Mouse (Mus musculus) lung, postnatal 14 days (tissue): Measurements from ENCODE around the gene Zwilch.
"Not testable (repeated sequence)": the region's sequence is repeated elsewhere in the genome, so short reads cannot be mapped to it uniquely, and the experiment has no call there.

Source experiments
- DNase-seq: peaks from one replicate; pipeline ENCODE4 v3.0.0; 2021

Zwilch gene

DNA sequence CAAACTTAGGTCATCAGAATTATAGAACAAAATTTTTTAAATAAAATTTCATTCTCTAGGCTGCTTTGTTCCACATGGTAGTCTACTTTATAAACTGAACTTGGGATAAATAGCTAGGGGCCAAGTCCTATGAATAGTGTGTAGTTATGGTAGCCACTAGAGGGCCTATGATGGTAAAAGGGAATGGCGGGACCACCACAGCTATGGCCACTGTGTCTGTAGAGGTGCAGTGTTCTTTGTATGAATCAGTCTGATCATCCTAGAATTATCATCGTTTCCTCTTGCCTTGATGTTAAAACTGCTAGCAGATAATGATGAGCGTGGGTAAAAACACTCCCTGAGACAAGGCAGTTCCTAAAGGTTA, 5.7 kb upstream of the Zwilch start:
- DNase-seq, result no peak

DNA sequence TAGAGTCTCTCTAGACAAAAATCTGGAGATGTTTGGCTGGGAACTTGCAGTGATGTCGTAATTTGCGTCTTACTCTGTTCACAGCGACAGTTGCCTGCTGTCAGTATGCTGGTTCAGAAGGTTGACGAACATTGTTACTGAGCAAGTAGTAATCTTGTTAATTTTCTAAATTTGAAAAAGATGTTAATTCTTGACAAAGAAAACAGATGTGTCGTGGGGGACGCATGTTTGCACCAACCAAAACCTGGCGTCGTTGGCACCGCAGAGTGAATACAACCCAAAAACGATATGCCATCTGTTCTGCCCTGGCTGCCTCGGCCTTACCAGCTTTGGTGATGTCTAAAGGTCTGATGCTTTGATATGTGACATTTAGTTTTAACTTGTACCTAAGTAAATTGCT, 2.5 kb upstream of the Zwilch start:
- DNase-seq, result no peak

DNA sequence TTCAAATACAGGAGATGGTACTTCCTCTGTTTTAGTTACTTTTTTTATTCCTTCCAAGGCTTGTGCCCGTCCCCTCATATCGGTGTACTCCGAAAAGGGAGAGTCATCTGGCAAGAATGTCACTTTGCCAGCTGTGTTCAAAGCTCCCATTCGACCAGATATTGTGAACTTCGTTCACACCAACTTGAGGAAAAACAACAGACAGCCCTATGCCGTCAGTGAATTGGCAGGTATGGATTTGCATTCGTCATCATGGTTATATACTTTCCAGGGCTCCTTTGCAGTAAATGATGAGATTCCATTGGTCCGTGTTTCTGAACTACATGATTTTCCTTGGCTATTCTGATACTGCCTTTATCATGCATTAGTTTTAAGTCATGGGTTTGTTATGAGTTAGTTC, 1.9 kb upstream of the Zwilch start:
- DNase-seq, result no peak

- no peak for DNase-seq
These were observed 1.4 kb upstream of the Zwilch start for GRCm38 (mm10) chr9:64174341-64174740.

GRCm38 (mm10) chr9:64173666-64174220, 839 bp upstream of the Zwilch start:
- no peak for DNase-seq

- DNase-seq, result no peak
These were observed 624 bp downstream of the Zwilch start for GRCm38 (mm10) chr9:64172145-64172815.

- not testable (repeated sequence) for DNase-seq
These were observed 2.9 kb downstream of the Zwilch start for GRCm38 (mm10) chr9:64169967-64170366.

GRCm38 (mm10) chr9:64160471-64160870, 12.4 kb downstream of the Zwilch start:
- no peak for DNase-seq

- no peak for DNase-seq
These were observed 16.3 kb downstream of the Zwilch start for GRCm38 (mm10) chr9:64156641-64157040.

DNA sequence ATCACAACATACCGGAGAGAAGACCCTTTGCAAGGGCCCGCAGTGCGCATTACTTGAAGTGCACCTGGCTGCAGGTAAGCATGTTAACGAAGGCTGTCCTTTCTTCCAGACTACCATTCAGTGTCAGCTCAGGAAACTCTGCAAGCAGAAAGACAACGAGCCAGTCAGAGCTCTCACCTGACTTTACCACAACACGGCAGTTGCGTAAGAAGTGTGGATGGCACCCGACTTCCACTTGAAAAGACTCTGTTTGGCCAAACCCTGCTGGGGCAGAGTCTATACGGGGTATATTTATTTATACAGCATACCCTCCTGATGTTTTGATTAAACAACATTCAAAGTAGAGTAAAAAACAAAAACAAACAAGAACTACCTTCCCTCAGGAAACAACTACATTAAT, 33.0 kb downstream of the Zwilch start:
- DNase-seq, result no peak

GRCm38 (mm10) chr9:64138896-64139295, 34.0 kb downstream of the Zwilch start:
- peak; percentile 66 for DNase-seq

DNA sequence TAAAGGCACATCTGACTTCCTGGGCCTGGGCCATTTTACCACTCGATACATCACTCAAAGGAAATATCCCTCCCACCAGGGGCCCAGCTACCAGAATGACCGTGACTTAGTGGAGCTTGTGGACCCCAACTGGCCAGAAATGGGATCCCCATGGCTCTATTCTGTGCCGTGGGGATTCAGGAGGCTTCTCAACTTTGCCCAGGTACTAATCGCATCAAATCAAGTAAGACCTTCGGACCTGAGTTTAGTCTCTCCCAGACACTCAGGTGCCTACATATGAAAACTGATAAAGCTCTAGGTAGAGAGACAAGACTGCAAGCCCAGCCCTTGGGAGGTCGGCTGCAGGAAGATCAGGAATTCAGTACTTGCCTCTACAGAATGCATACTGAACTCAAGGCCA, 41.3 kb downstream of the Zwilch start:
- DNase-seq, result no peak

- no peak for DNase-seq
These were observed 46.8 kb downstream of the Zwilch start for GRCm38 (mm10) chr9:64126121-64126520.

- no peak for DNase-seq
These were observed 47.6 kb downstream of the Zwilch start for GRCm38 (mm10) chr9:64125307-64125706.

DNA sequence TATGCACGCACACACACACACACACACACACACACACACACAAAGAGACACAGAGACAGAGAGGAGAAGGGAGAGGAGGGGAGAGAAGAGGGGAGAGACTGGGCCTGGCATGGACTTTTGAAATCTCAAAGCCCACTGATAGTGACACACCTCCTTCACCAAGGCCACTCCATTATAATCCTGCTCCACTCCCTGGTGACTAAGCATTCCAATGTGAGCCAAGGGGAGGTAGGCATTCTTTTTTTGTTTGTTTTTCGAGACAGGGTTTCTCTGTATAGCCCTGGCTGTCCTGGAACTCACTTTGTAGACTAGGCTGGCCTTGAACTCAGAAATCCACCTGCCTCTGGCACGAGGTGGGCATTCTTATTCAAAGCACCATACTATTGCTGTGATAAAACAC, 48.1 kb downstream of the Zwilch start:
- not testable (repeated sequence) for DNase-seq

DNA sequence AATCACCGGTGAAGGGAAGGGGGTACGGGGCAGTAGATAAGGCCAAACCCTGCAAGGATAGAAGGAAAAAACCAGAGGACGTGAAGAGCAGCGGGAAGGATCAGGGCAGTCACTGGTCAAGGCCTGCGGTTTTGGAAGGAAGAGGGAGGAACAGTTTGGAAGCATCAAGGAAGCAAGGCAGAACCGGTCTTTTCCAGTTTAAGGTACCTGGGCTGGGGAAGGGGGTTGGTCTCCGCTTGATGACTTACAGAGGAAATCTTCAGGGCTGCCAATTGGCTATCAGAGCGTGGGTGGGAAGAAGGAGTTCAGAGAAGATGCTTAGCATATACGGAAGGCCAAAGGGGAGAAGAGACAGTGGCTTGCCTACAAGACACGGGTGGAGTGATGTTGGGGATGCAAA, 50.3 kb downstream of the Zwilch start:
- DNase-seq, result no peak

DNA sequence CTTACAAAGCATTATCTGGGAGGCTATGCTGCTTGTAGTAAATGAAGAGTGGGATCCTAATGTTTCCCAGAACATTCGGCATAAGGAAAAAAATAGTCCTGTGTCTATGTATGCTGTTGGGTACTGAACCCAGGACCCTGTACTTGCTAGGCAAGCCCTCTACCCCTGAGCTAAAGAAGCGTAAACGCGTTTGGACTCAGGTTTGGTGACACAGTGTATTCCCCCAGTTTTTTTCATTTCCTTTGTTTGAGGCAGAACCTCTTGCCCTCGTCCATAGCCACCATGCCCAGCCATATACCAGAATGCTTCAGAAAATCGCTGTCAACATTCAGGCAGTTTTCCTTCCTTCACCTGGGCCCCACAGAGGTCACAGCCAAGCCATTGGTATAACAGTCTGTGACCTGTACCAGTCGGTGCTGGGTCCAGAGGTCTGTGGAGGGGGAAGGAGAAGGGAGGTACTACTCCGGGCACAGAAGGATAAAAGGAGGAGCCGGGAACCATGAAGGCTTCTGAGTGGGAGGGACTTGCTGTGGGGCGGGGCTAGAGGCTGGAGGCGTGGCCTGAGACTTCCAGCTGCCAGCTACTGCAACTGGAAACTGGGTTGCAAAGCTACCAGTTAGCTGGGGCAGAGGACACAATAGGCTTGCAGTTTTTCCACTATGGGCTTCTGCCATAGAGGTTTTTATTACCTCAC, 52.2 kb downstream of the Zwilch start:
- no peak for DNase-seq

GRCm38 (mm10) chr9:64119898-64120297, 53.0 kb downstream of the Zwilch start:
- peak; percentile 56 for DNase-seq

DNA sequence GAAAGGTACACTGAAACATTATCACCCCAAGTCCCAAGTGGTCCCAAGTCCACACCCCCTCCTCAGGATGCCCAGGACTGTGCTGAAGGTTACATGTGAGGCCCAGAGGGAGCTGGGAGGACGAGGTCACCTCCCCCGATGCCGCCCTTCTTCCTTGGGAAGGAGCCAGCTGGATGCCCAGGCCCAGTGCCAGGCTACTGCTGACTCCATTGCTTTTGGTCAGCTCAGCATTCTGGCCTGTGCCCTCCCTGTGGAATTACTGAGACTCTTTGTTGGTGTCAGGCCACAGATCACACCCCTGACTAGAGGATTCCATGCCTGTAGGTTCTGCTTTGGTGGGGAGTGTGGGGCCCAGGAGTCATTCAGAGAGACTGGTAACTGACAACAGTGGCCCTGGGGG, 56.0 kb downstream of the Zwilch start, which contains the start of gene Lctl:
Gene Lctl (plus strand): TSS at position 272 of the 400 bp plus-strand sequence.
- DNase-seq, result no peak

- DNase-seq, result no peak
These were observed 57.1 kb downstream of the Zwilch start for GRCm38 (mm10) chr9:64115756-64116155.

GRCm38 (mm10) chr9:64114646-64115045, 58.3 kb downstream of the Zwilch start:
- no peak for DNase-seq

DNA sequence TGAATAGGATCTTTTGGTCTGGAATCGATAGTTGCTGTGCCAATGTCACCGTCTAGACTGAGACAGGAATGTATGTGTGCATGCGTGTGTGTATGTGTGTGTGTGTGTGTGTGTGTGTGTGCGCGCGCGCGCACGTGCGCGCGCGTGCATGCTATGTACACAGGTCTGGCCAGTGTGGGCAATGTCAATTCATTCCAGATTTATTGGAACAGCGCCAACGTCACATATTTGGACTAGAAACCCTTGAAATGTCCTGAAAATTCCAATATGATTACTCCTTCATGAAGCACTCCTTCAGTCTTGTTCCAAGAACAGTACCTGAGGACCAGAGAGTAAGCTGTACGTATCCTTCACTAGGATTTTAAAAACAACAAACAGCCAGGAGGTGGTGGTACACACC, 62.4 kb downstream of the Zwilch start:
- DNase-seq, result no peak

DNA sequence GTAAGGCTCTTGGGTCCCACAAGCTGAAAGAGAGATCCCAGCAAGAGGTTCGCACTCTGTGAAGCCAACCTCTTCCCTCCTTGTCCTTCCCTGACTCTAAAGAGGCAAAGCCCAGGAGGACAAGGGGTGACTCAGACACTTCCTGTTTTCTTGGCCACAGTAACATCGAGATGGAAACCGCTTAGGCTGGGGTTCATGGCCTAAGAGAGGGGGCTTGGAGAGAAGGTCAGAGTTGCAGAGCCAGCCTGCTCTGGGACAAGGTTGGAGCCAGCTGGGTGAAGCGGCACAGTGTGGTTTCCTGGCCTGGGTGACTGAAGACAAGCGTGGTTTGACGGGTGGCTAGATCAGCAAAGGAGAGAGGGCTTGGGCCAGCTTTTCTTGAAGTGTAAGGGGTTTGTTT, 67.6 kb downstream of the Zwilch start:
- no peak for DNase-seq

GRCm38 (mm10) chr9:64100442-64100841, 72.5 kb downstream of the Zwilch start:
- DNase-seq, result peak; percentile 89
